Mouse (Mus musculus): ENCODE measurements around the gene H6pd. TPM values are rescaled to one million over a fixed set of nuclear protein-coding genes. Genes with fewer than 3 reads are reported as not detected.

The H6pd gene
- polyA plus RNA-seq, 1 experiment = 14.9 TPM

- no peaks in the 10 kb centered on the region for H3K79me3 ChIP-seq (ENCODE audit: low read depth)
- TF ChIP-seq CTCF (IDR thresholded peaks at IDR 0.05; ENCODE audit: control insufficient read depth, insufficient read depth, insufficient read length) = no peak
- no peak for TF ChIP-seq USF1 (IDR thresholded peaks at IDR 0.05; ENCODE audit: low read depth)
- TF ChIP-seq CEBPB (IDR thresholded peaks at IDR 0.05; ENCODE audit: low read depth) = no peak
- no peak for TF ChIP-seq FOSL1 (IDR thresholded peaks at IDR 0.05; ENCODE audit: insufficient read depth, low read length, poor library complexity, severe bottlenecking)
- no peak for TF ChIP-seq MYOG (IDR thresholded peaks at IDR 0.05; ENCODE audit: control insufficient read depth, extremely low read depth, insufficient read length)
- H3K36me3 ChIP-seq (ENCODE audit: control insufficient read depth, insufficient read depth) = no peaks in the 10 kb centered on the region
- H3K4me3 ChIP-seq (ENCODE audit: insufficient read depth, poor library complexity, severe bottlenecking) = no peak overlapping the region
- no peaks in the 10 kb centered on the region for H3K79me2 ChIP-seq (ENCODE audit: control insufficient read depth, insufficient read depth)
- no peak overlapping the region for H3ac ChIP-seq (ENCODE audit: control insufficient read depth, insufficient read length, low read depth)
- no peaks in the 10 kb centered on the region for H3K27me3 ChIP-seq (ENCODE audit: control insufficient read depth, insufficient read depth, insufficient read length)
Observed at GRCm38 (mm10) chr4:150019741-150020380, 11.0 kb upstream of the H6pd start.

- TF ChIP-seq MAX (IDR thresholded peaks at IDR 0.05) (no peak), CTCF (IDR thresholded peaks at IDR 0.05; ENCODE audit: control insufficient read depth, insufficient read depth, insufficient read length) (no peak)
Observed at GRCm38 (mm10) chr4:150015436-150015835, 6.6 kb upstream of the H6pd start.

GRCm38 (mm10) chr4:150014378-150015091, 5.7 kb upstream of the H6pd start:
- Histone ChIP-seq H3K36me3 (ENCODE audit: control insufficient read depth, insufficient read depth) (no peaks in the 10 kb centered on the region), H3K27me3 (ENCODE audit: control insufficient read depth, insufficient read depth, insufficient read length) (no peaks in the 10 kb centered on the region), H3ac (ENCODE audit: control insufficient read depth, insufficient read length, low read depth) (no peak overlapping the region), H3K79me2 (ENCODE audit: control insufficient read depth, insufficient read depth) (no peaks in the 10 kb centered on the region), H3K4me3 (ENCODE audit: insufficient read depth, poor library complexity, severe bottlenecking) (no peak overlapping the region), H3K79me3 (ENCODE audit: low read depth) (no peaks in the 10 kb centered on the region)
- TF ChIP-seq MYOG (IDR thresholded peaks at IDR 0.05; ENCODE audit: control insufficient read depth, extremely low read depth, insufficient read length) (no peak), CTCF (IDR thresholded peaks at IDR 0.05; ENCODE audit: control insufficient read depth, insufficient read depth, insufficient read length) (no peak), FOSL1 (IDR thresholded peaks at IDR 0.05; ENCODE audit: insufficient read depth, low read length, poor library complexity, severe bottlenecking) (no peak), CEBPB (IDR thresholded peaks at IDR 0.05; ENCODE audit: low read depth) (no peak), USF1 (IDR thresholded peaks at IDR 0.05; ENCODE audit: low read depth) (no peak), MYOD1 (IDR thresholded peaks at IDR 0.05; ENCODE audit: control insufficient read depth, insufficient read length, low read depth) (no peak), MAX (IDR thresholded peaks at IDR 0.05) (no peak)

More at GRCm38 (mm10) chr4:150015436-150015835, 6.6 kb upstream of the H6pd start:
- Histone ChIP-seq H3K4me3 (ENCODE audit: insufficient read depth, poor library complexity, severe bottlenecking) (no peak overlapping the region), H3ac (ENCODE audit: control insufficient read depth, insufficient read length, low read depth) (no peak overlapping the region), H3K79me3 (ENCODE audit: low read depth) (no peaks in the 10 kb centered on the region), H3K27me3 (ENCODE audit: control insufficient read depth, insufficient read depth, insufficient read length) (no peaks in the 10 kb centered on the region), H3K36me3 (ENCODE audit: control insufficient read depth, insufficient read depth) (no peaks in the 10 kb centered on the region), H3K79me2 (ENCODE audit: control insufficient read depth, insufficient read depth) (no peaks in the 10 kb centered on the region)

GRCm38 (mm10) chr4:150013805-150014204, 5.0 kb upstream of the H6pd start:
- Histone ChIP-seq H3ac (ENCODE audit: control insufficient read depth, insufficient read length, low read depth) (no peak overlapping the region), H3K4me3 (ENCODE audit: insufficient read depth, poor library complexity, severe bottlenecking) (no peak overlapping the region), H3K36me3 (ENCODE audit: control insufficient read depth, insufficient read depth) (no peaks in the 10 kb centered on the region), H3K79me2 (ENCODE audit: control insufficient read depth, insufficient read depth) (no peaks in the 10 kb centered on the region), H3K27me3 (ENCODE audit: control insufficient read depth, insufficient read depth, insufficient read length) (no peaks in the 10 kb centered on the region), H3K79me3 (ENCODE audit: low read depth) (no peaks in the 10 kb centered on the region)
- TF ChIP-seq MYOG (IDR thresholded peaks at IDR 0.05; ENCODE audit: control insufficient read depth, extremely low read depth, insufficient read length) = no peak
- no peak for TF ChIP-seq USF1 (IDR thresholded peaks at IDR 0.05; ENCODE audit: low read depth)
- TF ChIP-seq MYOD1 (IDR thresholded peaks at IDR 0.05; ENCODE audit: control insufficient read depth, insufficient read length, low read depth) = no peak
- TF ChIP-seq CEBPB (IDR thresholded peaks at IDR 0.05; ENCODE audit: low read depth) = no peak
- no peak for TF ChIP-seq MAX (IDR thresholded peaks at IDR 0.05)

- H3K4me3 ChIP-seq (ENCODE audit: insufficient read depth, poor library complexity, severe bottlenecking) = no peak overlapping the region
- no peak for TF ChIP-seq FOSL1 (IDR thresholded peaks at IDR 0.05; ENCODE audit: insufficient read depth, low read length, poor library complexity, severe bottlenecking)
- TF ChIP-seq CEBPB (IDR thresholded peaks at IDR 0.05; ENCODE audit: low read depth) = no peak
- TF ChIP-seq MYOG (IDR thresholded peaks at IDR 0.05; ENCODE audit: control insufficient read depth, extremely low read depth, insufficient read length) = no peak
- TF ChIP-seq MAX (IDR thresholded peaks at IDR 0.05) = no peak
- no peak for TF ChIP-seq CTCF (IDR thresholded peaks at IDR 0.05; ENCODE audit: control insufficient read depth, insufficient read depth, insufficient read length)
- TF ChIP-seq MYOD1 (IDR thresholded peaks at IDR 0.05; ENCODE audit: control insufficient read depth, insufficient read length, low read depth) = no peak
- no peak for TF ChIP-seq USF1 (IDR thresholded peaks at IDR 0.05; ENCODE audit: low read depth)
- H3K79me2 ChIP-seq (ENCODE audit: control insufficient read depth, insufficient read depth) = peaks cover under 1% of the 10 kb centered on the region
- no peaks in the 10 kb centered on the region for H3K27me3 ChIP-seq (ENCODE audit: control insufficient read depth, insufficient read depth, insufficient read length)
- no peak overlapping the region for H3ac ChIP-seq (ENCODE audit: control insufficient read depth, insufficient read length, low read depth)
- H3K79me3 ChIP-seq (ENCODE audit: low read depth) = no peaks in the 10 kb centered on the region
- no peaks in the 10 kb centered on the region for H3K36me3 ChIP-seq (ENCODE audit: control insufficient read depth, insufficient read depth)
Observed at GRCm38 (mm10) chr4:150013186-150013690, 4.4 kb upstream of the H6pd start.
